Mouse (Mus musculus) limb, embryonic 15.5 days (tissue): Measurements from ENCODE around the gene Shisa8. TPM values are rescaled to one million over a fixed set of nuclear protein-coding genes. Genes with fewer than 3 reads are reported as not detected.

Experiments
- ATAC-seq: fragments of 200-750 bp; cut with Nextera tagmentation; 2 replicates; pipeline ENCODE4 v1.8.0; 2017; ENCODE audit warnings: low read depth, moderate TSS enrichment; ENCODE audit not compliant: insufficient number of reproducible peaks, low FRiP score, low TSS enrichment
- H3K27ac ChIP-seq: fragments of 300-500 bp; sonication (generic); 2 replicates; pipeline ENCODE4 v1.5.1; 2015; ENCODE audit warnings: moderate library complexity, mild to moderate bottlenecking, inconsistent platforms
- H3K27me3 ChIP-seq: fragments of 300-500 bp; sonication (generic); 2 replicates; pipeline ENCODE4 v1.6.1; 2015; ENCODE audit warnings: inconsistent platforms
- H3K36me3 ChIP-seq: fragments of 300-500 bp; sonication (generic); 2 replicates; pipeline ENCODE4 v1.6.1; 2015; ENCODE audit warnings: inconsistent platforms
- H3K4me1 ChIP-seq: fragments of 300-500 bp; sonication (generic); 2 replicates; pipeline ENCODE4 v1.6.1; 2015; ENCODE audit warnings: inconsistent platforms
- H3K4me2 ChIP-seq: fragments of 300-500 bp; sonication (generic); 2 replicates; pipeline ENCODE4 v1.6.1; 2015; ENCODE audit warnings: mild to moderate bottlenecking, inconsistent platforms
- H3K4me3 ChIP-seq: fragments of 300-500 bp; sonication (generic); 2 replicates; pipeline ENCODE4 v1.5.1; 2015; ENCODE audit warnings: mild to moderate bottlenecking, inconsistent platforms
- H3K9ac ChIP-seq: fragments of 300-500 bp; sonication (generic); 2 replicates; pipeline ENCODE4 v1.6.1; 2015; ENCODE audit warnings: inconsistent platforms
- H3K9me3 ChIP-seq: fragments of 300-500 bp; sonication (generic); 2 replicates; pipeline ENCODE4 v1.6.1; 2016; ENCODE audit warnings: inconsistent platforms
- WGBS: fragments of 180-500 bp; shearing (Covaris S2); methylation state at CpG from one replicate; pipeline ENCODE4 v1.1.7; 2015; 5-methylcytosine and 5-hydroxymethylcytosine counted together
- polyA plus RNA-seq: library from polyadenylated mRNA; unstranded; fragments of >200 nt; fragmentation: Nextera tagmentation; extraction: Ambion mirVana; gene quantifications from 2 replicates; pipeline ENCODE4 v1.2.1, GENCODE M21; 2015

Shisa8 gene
- polyA plus RNA-seq, 1 experiment from 2014 or later: 0.40 TPM

- Histone ChIP-seq H3K4me2 (no peak overlapping the region), H3K4me1 (peaks cover 46% of the 10 kb centered on the region), H3K9ac (no peak overlapping the region), H3K27ac (no peak overlapping the region), H3K9me3 (no peaks in the 10 kb centered on the region), H3K36me3 (peaks cover 2% of the 10 kb centered on the region; the same call in 1 of the 2 replicates), H3K4me3 (no peak overlapping the region), H3K27me3 (peaks cover 97% of the 10 kb centered on the region)
- ATAC-seq: no peak
- WGBS: 32% methylated on average over 1 of the region's 1 CpGs
Measured at GRCm38 (mm10) chr15:82210801-82211200, 1.8 kb downstream of the Shisa8 start.

- Histone ChIP-seq H3K27me3 (peaks cover 96% of the 10 kb centered on the region), H3K4me3 (no peak overlapping the region), H3K4me2 (no peak overlapping the region), H3K4me1 (peaks cover 43% of the 10 kb centered on the region), H3K9me3 (no peaks in the 10 kb centered on the region), H3K36me3 (peaks cover 15% of the 10 kb centered on the region), H3K9ac (no peak overlapping the region), H3K27ac (no peak overlapping the region)
- WGBS: 77% methylated on average over 13 of the region's 13 CpGs
- no peak for ATAC-seq
Measured at GRCm38 (mm10) chr15:82209295-82210050, 3.1 kb downstream of the Shisa8 start.

GRCm38 (mm10) chr15:82208307-82208706, 4.3 kb downstream of the Shisa8 start:
- peaks cover 43% of the 10 kb centered on the region for H3K4me1 ChIP-seq
- no peak overlapping the region for H3K4me3 ChIP-seq
- peaks cover 27% of the 10 kb centered on the region for H3K36me3 ChIP-seq
- no peaks in the 10 kb centered on the region for H3K9me3 ChIP-seq
- WGBS: 82% methylated on average over 8 of the region's 8 CpGs
- no peak overlapping the region for H3K27ac ChIP-seq
- no peak overlapping the region for H3K4me2 ChIP-seq
- no peak overlapping the region for H3K9ac ChIP-seq
- H3K27me3 ChIP-seq: peaks cover 95% of the 10 kb centered on the region
- no peak for ATAC-seq

- H3K36me3 ChIP-seq: peaks cover 33% of the 10 kb centered on the region
- no peak overlapping the region for H3K4me3 ChIP-seq
- H3K27me3 ChIP-seq: peaks cover 88% of the 10 kb centered on the region
- no peak overlapping the region for H3K27ac ChIP-seq
- 19% methylated on average over 30 of the region's 30 CpGs for WGBS
- no peaks in the 10 kb centered on the region for H3K9me3 ChIP-seq
- no peak overlapping the region for H3K4me2 ChIP-seq
- ATAC-seq: no peak
- H3K4me1 ChIP-seq: peaks cover 40% of the 10 kb centered on the region
- no peak overlapping the region for H3K9ac ChIP-seq
Measured at GRCm38 (mm10) chr15:82207504-82208219, 5.0 kb downstream of the Shisa8 start.

GRCm38 (mm10) chr15:82207105-82207459, 5.5 kb downstream of the Shisa8 start:
- Histone ChIP-seq H3K4me2 (no peak overlapping the region), H3K36me3 (peaks cover 37% of the 10 kb centered on the region), H3K9ac (no peak overlapping the region), H3K27me3 (peaks cover 82% of the 10 kb centered on the region), H3K4me3 (no peak overlapping the region), H3K4me1 (peaks cover 34% of the 10 kb centered on the region), H3K9me3 (no peaks in the 10 kb centered on the region), H3K27ac (no peak overlapping the region)
- WGBS: 11% methylated on average over 34 of the region's 34 CpGs
- ATAC-seq: no peak

GRCm38 (mm10) chr15:82206365-82207104, 6.1 kb downstream of the Shisa8 start:
- peaks cover 43% of the 10 kb centered on the region for H3K36me3 ChIP-seq
- 40% methylated on average over 9 of the region's 9 CpGs for WGBS
- no peak overlapping the region for H3K27ac ChIP-seq
- H3K4me3 ChIP-seq: no peak overlapping the region
- H3K27me3 ChIP-seq: peaks cover 77% of the 10 kb centered on the region
- no peak overlapping the region for H3K9ac ChIP-seq
- H3K9me3 ChIP-seq: no peaks in the 10 kb centered on the region
- peaks cover 29% of the 10 kb centered on the region for H3K4me1 ChIP-seq
- ATAC-seq: peak; percentile 53; the same call in 1 of the 2 replicates
- H3K4me2 ChIP-seq: no peak overlapping the region

- peaks cover 58% of the 10 kb centered on the region for H3K36me3 ChIP-seq
- peaks cover 60% of the 10 kb centered on the region for H3K27me3 ChIP-seq
- no peak overlapping the region for H3K4me2 ChIP-seq
- no peak overlapping the region for H3K27ac ChIP-seq
- peaks cover 22% of the 10 kb centered on the region for H3K4me1 ChIP-seq
- no peak overlapping the region for H3K4me3 ChIP-seq
- H3K9me3 ChIP-seq: no peaks in the 10 kb centered on the region
- ATAC-seq: no peak
- 51% methylated on average over 8 of the region's 10 CpGs for WGBS
- no peak overlapping the region for H3K9ac ChIP-seq
Measured at GRCm38 (mm10) chr15:82204680-82205371, 7.8 kb downstream of the Shisa8 start.

- H3K4me3 ChIP-seq: no peak overlapping the region
- ATAC-seq: no peak
- peaks cover 22% of the 10 kb centered on the region for H3K4me1 ChIP-seq
- no peak overlapping the region for H3K27ac ChIP-seq
- peaks cover 49% of the 10 kb centered on the region for H3K27me3 ChIP-seq
- no peak overlapping the region for H3K9ac ChIP-seq
- H3K9me3 ChIP-seq: no peaks in the 10 kb centered on the region
- no peak overlapping the region for H3K4me2 ChIP-seq
- 87% methylated on average over 20 of the region's 20 CpGs for WGBS
- peaks cover 68% of the 10 kb centered on the region for H3K36me3 ChIP-seq
Measured at GRCm38 (mm10) chr15:82203611-82204351, 8.8 kb downstream of the Shisa8 start.

- Histone ChIP-seq H3K36me3 (peaks cover 75% of the 10 kb centered on the region), H3K4me1 (peaks cover 22% of the 10 kb centered on the region), H3K4me3 (no peak overlapping the region), H3K9me3 (no peaks in the 10 kb centered on the region), H3K27ac (no peak overlapping the region), H3K27me3 (peaks cover 43% of the 10 kb centered on the region), H3K4me2 (no peak overlapping the region), H3K9ac (no peak overlapping the region)
- no peak for ATAC-seq
- 94% methylated on average over 10 of the region's 10 CpGs for WGBS
Measured at GRCm38 (mm10) chr15:82203090-82203489, 9.5 kb downstream of the Shisa8 start.

GRCm38 (mm10) chr15:82202086-82202485, 10.5 kb downstream of the Shisa8 start:
- H3K4me3 ChIP-seq: no peak overlapping the region
- H3K9me3 ChIP-seq: no peaks in the 10 kb centered on the region
- H3K36me3 ChIP-seq: peaks cover 85% of the 10 kb centered on the region
- no peak overlapping the region for H3K9ac ChIP-seq
- peaks cover 15% of the 10 kb centered on the region for H3K4me1 ChIP-seq
- 86% methylated on average over 6 of the region's 6 CpGs for WGBS
- peaks cover 32% of the 10 kb centered on the region for H3K27me3 ChIP-seq
- H3K4me2 ChIP-seq: no peak overlapping the region
- no peak for ATAC-seq
- no peak overlapping the region for H3K27ac ChIP-seq

- no peak overlapping the region for H3K4me2 ChIP-seq
- WGBS: 91% methylated on average over 12 of the region's 12 CpGs
- no peaks in the 10 kb centered on the region for H3K4me1 ChIP-seq
- H3K27me3 ChIP-seq: peaks cover 7% of the 10 kb centered on the region; the same call in 1 of the 2 replicates
- no peak for ATAC-seq
- H3K36me3 ChIP-seq: peaks cover 96% of the 10 kb centered on the region
- H3K9ac ChIP-seq: no peak overlapping the region
- no peaks in the 10 kb centered on the region for H3K9me3 ChIP-seq
- H3K27ac ChIP-seq: no peak overlapping the region
- H3K4me3 ChIP-seq: no peak overlapping the region
Measured at GRCm38 (mm10) chr15:82199546-82199945, 13.1 kb downstream of the Shisa8 start.
